Mouse (Mus musculus) left cerebral cortex, adult 8-10 months (tissue): ENCODE data around the gene Gstp3. TPM values are rescaled to one million over a fixed set of nuclear protein-coding genes. Genes with fewer than 3 reads are reported as not detected.
A peak's percentile ranks its signal among the peaks of the same experiment; 100 is the strongest.
"Not testable (repeated sequence)": the region's sequence is repeated elsewhere in the genome, so short reads cannot be mapped to it uniquely, and the experiment has no call there.

Source experiments
- DNase-seq, 2 experiments: peaks; one replicate each; pipeline ENCODE4 v3.0.0; 2022; ENCODE audit warnings: low spot score in 2 of 2
- total RNA-seq, 4 experiments: library from RNA; stranded (reverse); gene quantifications; 2 replicates each; pipeline ENCODE4 v1.2.4; 2022

Gene Gstp3
- total RNA-seq, 4 experiments from 2014 or later = not detected

GRCm38 (mm10) chr19:4063357-4063756 lies 4.0 kb upstream of the Gstp3 start:
- not testable (repeated sequence) for DNase-seq

- DNase-seq = no peak
Measured at GRCm38 (mm10) chr19:4060899-4061465, 1.6 kb upstream of the Gstp3 start.

- not testable (repeated sequence) for DNase-seq
Measured at GRCm38 (mm10) chr19:4060044-4060898, 902 bp upstream of the Gstp3 start.

- no peak for DNase-seq
Measured at GRCm38 (mm10) chr19:4058581-4058980, 788 bp downstream of the Gstp3 start.

- no peak for DNase-seq
Measured at GRCm38 (mm10) chr19:4057962-4058361, 1.4 kb downstream of the Gstp3 start.

- DNase-seq = no peak
Measured at GRCm38 (mm10) chr19:4057389-4057788, 2.0 kb downstream of the Gstp3 start.

GRCm38 (mm10) chr19:4056727-4057126 lies 2.6 kb downstream of the Gstp3 start:
- no peak for DNase-seq

- DNase-seq = no peak
Measured at GRCm38 (mm10) chr19:4055947-4056693, 3.2 kb downstream of the Gstp3 start.

- no peak for DNase-seq
Measured at GRCm38 (mm10) chr19:4055216-4055946, 4.0 kb downstream of the Gstp3 start.

- DNase-seq = no peak
Measured at GRCm38 (mm10) chr19:4054613-4055012, 4.8 kb downstream of the Gstp3 start.

GRCm38 (mm10) chr19:4052516-4053030 lies 6.8 kb downstream of the Gstp3 start:
- no peak for DNase-seq

GRCm38 (mm10) chr19:4051741-4052515 lies 7.4 kb downstream of the Gstp3 start:
- DNase-seq = no peak

- DNase-seq = no peak
Measured at GRCm38 (mm10) chr19:4051016-4051415, 8.4 kb downstream of the Gstp3 start.

GRCm38 (mm10) chr19:4049069-4049468 lies 10.3 kb downstream of the Gstp3 start:
- DNase-seq = not testable (repeated sequence)

- DNase-seq = peak; percentile 25 to 40
Measured at GRCm38 (mm10) chr19:4047859-4048258, 11.5 kb downstream of the Gstp3 start.

- DNase-seq = no peak
Measured at GRCm38 (mm10) chr19:4046866-4047254, 12.5 kb downstream of the Gstp3 start.

GRCm38 (mm10) chr19:4045966-4046865 lies 13.2 kb downstream of the Gstp3 start, which contains the start of gene Gstp2:
Gene Gstp2 (minus strand): TSS chr19:4046023.
- peak; percentile 63 to 84 for DNase-seq

GRCm38 (mm10) chr19:4044109-4044508 lies 15.3 kb downstream of the Gstp3 start:
- not testable (repeated sequence) for DNase-seq

- DNase-seq = no peak
Measured at GRCm38 (mm10) chr19:4042124-4042523, 17.2 kb downstream of the Gstp3 start.
